Mouse (Mus musculus) testis, adult 2 months (tissue): ENCODE data around the gene Nr4a2. TPM values are rescaled to one million over a fixed set of nuclear protein-coding genes. Genes with fewer than 3 reads are reported as not detected.

ENCODE experiments used
- H3K27ac ChIP-seq: fragments of 200-500 bp; 2 replicates; pipeline ENCODE4 v1.5.1; 2012; ENCODE audit warnings: low read depth, low read length; ENCODE audit not compliant: control insufficient read depth, insufficient read depth
- H3K27me3 ChIP-seq: fragments of 200-500 bp; 2 replicates; pipeline ENCODE4 v1.6.1; 2012; ENCODE audit warnings: mild to moderate bottlenecking, low read length, moderate library complexity; ENCODE audit not compliant: control insufficient read depth, insufficient read depth
- H3K36me3 ChIP-seq: fragments of 200-500 bp; 2 replicates; pipeline ENCODE4 v1.6.1; 2012; ENCODE audit warnings: mild to moderate bottlenecking, low read length; ENCODE audit not compliant: control insufficient read depth, insufficient read depth
- H3K4me1 ChIP-seq: fragments of 200-500 bp; 2 replicates; pipeline ENCODE4 v1.6.1; 2012; ENCODE audit warnings: low read length; ENCODE audit not compliant: control insufficient read depth, insufficient read depth
- H3K4me3 ChIP-seq: fragments of 200-500 bp; 2 replicates; pipeline ENCODE4 v1.5.1; 2012; ENCODE audit warnings: low read depth, mild to moderate bottlenecking, low read length, moderate library complexity, mixed read lengths; ENCODE audit not compliant: control insufficient read depth
- CTCF ChIP-seq: fragments of 200-500 bp; IDR thresholded peaks from 2 replicates; pipeline ENCODE4 v1.5.1; 2012; ENCODE audit warnings: low read depth, mild to moderate bottlenecking, inconsistent platforms, low read length, moderate library complexity; ENCODE audit not compliant: control insufficient read depth, insufficient read depth, insufficient replicate concordance
- POLR2A ChIP-seq: fragments of 200-500 bp; IDR thresholded peaks from 2 replicates; pipeline ENCODE4 v1.6.1; 2012; ENCODE audit warnings: low read depth, mild to moderate bottlenecking, inconsistent platforms, low read length, moderate library complexity; ENCODE audit not compliant: control insufficient read depth
- polyA plus RNA-seq: library from polyadenylated mRNA; depleted of rRNA; stranded (reverse); fragments of >200 nt; gene quantifications from 2 replicates; pipeline ENCODE4 v1.2.3, GENCODE M21; 2012; rRNA removed

Nr4a2 gene
- polyA plus RNA-seq: 0.44 and 0.61 TPM in 2 replicates

- H3K27me3 ChIP-seq: no peaks in the 10 kb centered on the region
- no peaks in the 10 kb centered on the region for H3K36me3 ChIP-seq
- peak within 1 kb of the TSS; percentile 83 for H3K4me3 ChIP-seq
- TF ChIP-seq POLR2A: no peak
- no peak for TF ChIP-seq CTCF
- H3K27ac ChIP-seq: no peak within 1 kb of the TSS
- peaks cover 7% of the 10 kb centered on the region for H3K4me1 ChIP-seq
Observed at GRCm38 (mm10) chr2:57123991-57124840, at the start of gene Nr4a2. Nr4a2 (minus strand) TSS chr2:57124003.

GRCm38 (mm10) chr2:57165416-57165815 lies 41.6 kb upstream of the Nr4a2 start:
- Histone ChIP-seq H3K27ac (no peak overlapping the region), H3K27me3 (no peaks in the 10 kb centered on the region)
- no peak for TF ChIP-seq POLR2A
- TF ChIP-seq CTCF: no peak

GRCm38 (mm10) chr2:57156814-57157213 lies 33.0 kb upstream of the Nr4a2 start:
- H3K4me3 ChIP-seq: no peak overlapping the region
- TF ChIP-seq CTCF (no peak), POLR2A (no peak)
- no peaks in the 10 kb centered on the region for H3K36me3 ChIP-seq

More at GRCm38 (mm10) chr2:57165416-57165815, 41.6 kb upstream of the Nr4a2 start:
- H3K4me3 ChIP-seq: no peak overlapping the region
- no peaks in the 10 kb centered on the region for H3K4me1 ChIP-seq
- H3K36me3 ChIP-seq: no peaks in the 10 kb centered on the region

GRCm38 (mm10) chr2:57149796-57150195 lies 26.0 kb upstream of the Nr4a2 start:
- no peak for TF ChIP-seq POLR2A
- no peak for TF ChIP-seq CTCF
- Histone ChIP-seq H3K27ac (no peak overlapping the region), H3K4me1 (no peaks in the 10 kb centered on the region), H3K27me3 (no peaks in the 10 kb centered on the region), H3K36me3 (no peaks in the 10 kb centered on the region), H3K4me3 (no peak overlapping the region)

More at GRCm38 (mm10) chr2:57156814-57157213, 33.0 kb upstream of the Nr4a2 start:
- H3K4me1 ChIP-seq: no peaks in the 10 kb centered on the region
- H3K27ac ChIP-seq: no peak overlapping the region
- no peaks in the 10 kb centered on the region for H3K27me3 ChIP-seq

GRCm38 (mm10) chr2:57148231-57148630 lies 24.4 kb upstream of the Nr4a2 start:
- TF ChIP-seq CTCF: no peak
- no peak for TF ChIP-seq POLR2A
- H3K27ac ChIP-seq: no peak overlapping the region
- H3K36me3 ChIP-seq: no peaks in the 10 kb centered on the region
- H3K4me3 ChIP-seq: no peak overlapping the region
- no peaks in the 10 kb centered on the region for H3K27me3 ChIP-seq
- no peaks in the 10 kb centered on the region for H3K4me1 ChIP-seq

GRCm38 (mm10) chr2:57145646-57146421 lies 22.0 kb upstream of the Nr4a2 start:
- TF ChIP-seq CTCF: no peak
- no peak for TF ChIP-seq POLR2A
- Histone ChIP-seq H3K36me3 (no peaks in the 10 kb centered on the region), H3K27ac (no peak overlapping the region), H3K4me3 (no peak overlapping the region), H3K27me3 (no peaks in the 10 kb centered on the region), H3K4me1 (no peaks in the 10 kb centered on the region)

- TF ChIP-seq CTCF: no peak
- TF ChIP-seq POLR2A: no peak
- no peaks in the 10 kb centered on the region for H3K36me3 ChIP-seq
- no peak overlapping the region for H3K27ac ChIP-seq
- no peak overlapping the region for H3K4me3 ChIP-seq
- H3K4me1 ChIP-seq: no peaks in the 10 kb centered on the region
- H3K27me3 ChIP-seq: no peaks in the 10 kb centered on the region
Observed at GRCm38 (mm10) chr2:57138594-57138993, 14.8 kb upstream of the Nr4a2 start.
